Mouse (Mus musculus) T-helper 2 cell (primary cell): ENCODE measurements around the gene Slc25a18.

ENCODE experiments used
- in situ Hi-C: fragments of 300-600 bp; cut with MboI, MseI; formaldehyde crosslinking; loops from one replicate; pipeline ENCODE4 v1.15.1; 2025; ENCODE audit warnings: high pct_unique_total_duplicates

The Slc25a18 gene

DNA sequence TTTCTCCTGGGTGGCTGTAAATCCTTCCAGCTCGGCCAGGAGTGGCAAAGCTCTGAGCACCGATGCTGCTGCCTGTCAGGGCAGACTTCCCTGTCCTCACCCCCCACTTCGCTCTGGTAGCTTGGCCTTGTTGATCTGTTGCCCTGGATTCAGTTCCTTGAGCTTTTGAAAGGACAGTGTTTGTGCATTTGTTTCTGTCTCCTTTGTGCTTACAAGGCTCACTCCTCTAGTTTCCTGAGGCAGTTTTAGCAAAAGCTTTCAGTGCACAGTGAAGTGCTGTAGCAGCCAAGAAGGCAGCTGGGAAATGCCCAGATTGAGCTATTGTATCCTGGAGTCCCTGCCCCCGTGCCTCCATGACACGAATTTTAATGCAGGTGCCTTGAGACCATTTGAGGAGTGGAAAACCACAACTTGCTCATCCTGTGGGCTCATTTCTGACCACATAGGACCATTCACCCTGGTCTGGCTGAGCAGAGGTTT, at the start of gene Slc25a18:
Gene Slc25a18, plus strand, starts transcription at position 430 of the 480 bp plus-strand sequence.
- in situ Hi-C loops = no loop called here

DNA sequence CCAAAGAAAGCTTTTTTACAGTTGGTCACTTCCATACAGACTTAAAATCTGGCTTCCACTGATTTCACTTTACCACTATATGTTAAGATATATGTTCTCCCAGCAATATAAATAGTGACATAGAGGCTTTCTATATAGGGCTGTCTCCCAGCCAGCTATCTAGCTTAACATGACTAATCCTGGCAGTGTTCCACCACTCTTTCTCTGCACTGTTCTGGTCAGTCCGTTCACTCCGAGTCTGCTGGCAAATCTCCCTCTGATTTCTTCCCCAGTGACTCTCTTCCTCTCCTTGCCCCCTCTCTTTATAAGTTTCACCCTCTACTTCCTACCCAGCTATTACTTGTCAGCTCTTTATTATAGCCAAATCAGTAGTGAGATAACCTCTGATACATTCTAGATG, 47.4 kb upstream of the Slc25a18 start:
- in situ Hi-C loops = no loop called here

DNA sequence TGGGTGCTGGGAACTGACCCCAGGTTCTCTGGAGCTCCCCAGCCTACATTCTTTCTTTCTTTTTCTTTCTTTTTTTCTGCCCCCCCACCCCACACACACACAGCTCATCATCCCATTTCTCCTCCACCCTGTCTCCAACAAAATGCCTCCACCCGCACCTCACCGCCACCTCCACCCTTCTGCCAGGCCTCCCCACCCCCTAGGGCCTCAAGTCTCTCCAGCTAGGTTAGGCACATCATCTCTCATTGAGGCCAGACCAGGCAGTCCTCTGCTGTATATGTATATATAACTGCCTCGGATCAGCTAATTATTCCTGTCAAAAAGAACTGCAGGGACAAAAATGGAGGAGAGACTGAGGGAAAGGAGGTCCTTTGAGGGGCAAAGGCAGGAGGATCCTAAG, 37.4 kb upstream of the Slc25a18 start:
- in situ Hi-C loops = loop anchor here (5.0 kb wide), 1 partner anchor 194 kb away; no protein-coding TSS in a partner anchor

DNA sequence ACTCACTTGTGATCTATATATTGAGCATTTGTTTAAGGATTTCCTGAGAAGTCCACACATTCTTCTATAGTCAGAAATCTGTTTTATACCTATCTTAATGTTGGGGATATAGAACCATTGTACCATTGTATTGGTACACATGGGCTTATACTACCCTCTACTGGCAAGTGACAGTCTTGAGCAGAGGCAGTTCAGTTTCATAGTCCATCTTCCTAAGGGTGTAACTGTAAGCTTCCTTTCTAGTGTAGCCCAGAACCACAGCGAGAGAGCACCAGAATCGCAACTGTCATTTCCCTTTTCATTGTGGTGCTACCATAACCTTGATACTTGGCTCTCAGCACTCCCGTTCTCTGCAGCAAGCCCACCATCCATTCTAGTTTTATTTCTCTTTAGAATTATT, 36.8 kb upstream of the Slc25a18 start:
- in situ Hi-C loops = loop anchor here (5.0 kb wide), 1 partner anchor 194 kb away; no protein-coding TSS in a partner anchor

DNA sequence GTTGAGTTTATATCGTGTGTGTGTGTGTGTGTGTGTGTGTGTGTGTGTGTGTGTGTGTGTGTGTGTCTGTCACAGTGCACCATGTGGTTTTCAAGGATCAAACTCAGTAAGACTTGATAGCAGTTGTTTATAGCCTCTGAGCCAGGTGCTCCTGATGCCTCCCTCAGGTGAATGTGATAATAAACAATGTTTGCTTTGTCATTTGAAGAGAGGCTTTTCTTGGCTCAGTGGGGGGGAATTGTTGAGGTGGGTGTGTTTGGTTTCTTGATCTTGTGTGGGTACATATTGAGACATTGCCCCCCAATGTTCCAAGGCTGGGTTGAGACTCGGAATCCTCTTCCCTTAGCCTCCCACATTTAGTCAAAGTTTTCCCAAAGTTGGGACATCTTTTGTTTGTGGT, 30.2 kb upstream of the Slc25a18 start:
- in situ Hi-C loops = no loop called here

DNA sequence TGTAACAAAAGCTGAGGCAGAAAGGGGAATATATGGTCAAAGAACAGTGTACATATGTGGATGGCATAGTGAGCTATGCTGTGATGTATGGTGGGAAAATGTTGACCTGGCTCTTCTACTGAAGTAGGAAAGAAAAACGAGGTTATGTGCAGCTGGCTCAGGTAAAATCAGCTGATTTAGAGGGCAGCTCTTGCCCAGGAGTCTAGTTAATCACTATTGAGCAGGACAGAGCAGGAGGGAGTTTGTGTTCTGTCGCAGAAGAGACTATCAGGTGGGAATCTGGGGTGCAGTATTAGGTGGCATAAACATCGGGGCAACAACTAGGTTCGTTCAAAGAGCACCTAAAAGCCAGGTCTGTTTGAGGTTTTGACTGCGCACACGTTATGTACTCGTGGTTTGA, 29.1 kb upstream of the Slc25a18 start:
- in situ Hi-C loops = no loop called here

DNA sequence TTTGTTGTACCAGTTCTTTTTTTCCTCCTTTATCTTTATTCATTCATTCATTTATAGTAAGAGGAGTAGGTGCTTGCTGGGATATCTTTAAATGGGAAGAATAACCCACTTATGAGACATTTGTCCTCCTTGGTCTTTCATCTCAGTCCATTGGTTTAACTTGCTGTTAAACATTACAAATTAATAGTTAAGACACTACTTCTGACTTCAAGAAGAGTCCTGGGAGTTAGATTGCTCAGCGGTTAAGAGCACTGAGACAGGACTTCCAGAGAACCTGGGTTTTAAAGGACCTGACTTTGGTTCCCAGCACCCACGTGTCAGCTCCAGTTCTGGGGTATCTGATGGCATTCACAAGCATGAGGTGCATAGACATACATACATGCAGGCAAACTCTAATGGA, 27.0 kb upstream of the Slc25a18 start:
- in situ Hi-C loops = no loop called here

DNA sequence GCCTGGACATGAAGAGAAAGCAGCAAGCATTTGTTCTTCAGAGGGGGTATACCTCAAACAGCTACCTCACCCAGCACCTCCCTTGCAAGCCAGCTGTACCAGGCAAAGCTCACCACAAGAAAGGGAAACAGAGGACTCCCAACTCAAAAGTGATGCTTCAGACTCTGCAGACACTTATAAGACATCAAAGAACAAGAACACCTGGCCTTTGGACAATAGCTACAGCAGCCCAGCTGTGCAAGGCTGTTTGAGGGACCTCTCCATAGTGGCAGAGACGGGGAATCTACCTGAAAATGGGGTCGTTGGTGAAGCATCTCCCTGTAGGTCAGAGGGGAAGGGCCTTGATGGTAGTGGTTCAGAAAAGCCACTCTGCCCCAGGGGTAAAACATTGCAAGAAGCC, 12.2 kb upstream of the Slc25a18 start:
- in situ Hi-C loops = no loop called here

DNA sequence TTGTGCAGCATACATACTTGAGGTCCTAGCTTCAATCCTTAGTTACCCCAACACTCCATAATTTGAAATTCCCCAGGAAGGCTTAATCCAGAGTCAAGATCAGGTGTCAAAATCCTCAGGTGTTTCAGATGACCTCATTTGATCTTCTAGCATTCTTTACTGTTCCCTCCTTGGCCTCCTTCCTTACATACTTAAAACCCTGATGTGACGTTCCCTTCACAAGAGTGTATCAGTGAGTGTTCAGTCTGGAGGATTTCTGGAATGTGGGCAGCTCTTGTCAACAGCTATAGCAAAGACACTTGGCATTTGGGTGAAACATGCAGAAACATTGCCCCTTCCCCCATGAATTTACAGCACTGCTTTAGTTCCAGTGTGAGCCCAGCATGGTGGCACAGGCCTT, 3.4 kb upstream of the Slc25a18 start:
- in situ Hi-C loops = no loop called here

DNA sequence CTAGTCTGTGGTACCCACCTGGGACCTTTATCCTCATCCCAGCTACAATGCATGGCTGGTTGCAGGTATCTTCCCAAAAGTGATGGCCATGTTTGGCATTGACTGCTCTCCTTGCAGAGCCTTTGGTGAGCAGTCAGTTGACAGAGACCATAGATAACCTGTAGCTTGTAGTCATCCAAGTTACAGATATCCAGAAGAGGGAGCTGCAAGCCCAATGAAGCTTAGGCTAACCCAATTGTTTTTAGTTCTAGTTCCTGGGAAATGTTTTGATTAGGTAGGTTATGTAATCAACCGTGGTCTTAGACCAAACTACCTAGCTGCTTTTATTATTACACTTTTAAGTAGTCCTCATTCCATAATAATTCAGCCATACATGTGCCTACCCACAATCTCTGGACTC, 2.0 kb upstream of the Slc25a18 start:
- in situ Hi-C loops = no loop called here

DNA sequence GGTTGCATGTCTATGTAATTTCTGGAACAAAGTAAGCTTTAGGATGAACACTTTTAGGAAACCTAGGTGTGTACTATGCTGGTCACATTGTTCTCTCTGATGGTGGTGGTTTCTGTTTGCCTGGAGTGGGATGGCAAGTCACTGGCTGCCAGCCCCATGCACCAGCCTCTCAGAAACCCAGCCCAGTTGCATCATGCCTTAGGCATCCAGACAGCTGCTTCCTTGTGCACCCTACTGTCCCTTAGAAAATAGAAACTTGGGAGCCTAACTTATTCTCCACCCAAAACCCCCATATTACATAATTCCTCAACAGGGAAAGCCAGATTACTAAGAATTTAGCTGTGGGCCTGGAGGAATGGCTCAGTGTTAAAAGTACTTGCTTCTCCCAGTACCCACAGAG, 1.4 kb upstream of the Slc25a18 start:
- in situ Hi-C loops = no loop called here

DNA sequence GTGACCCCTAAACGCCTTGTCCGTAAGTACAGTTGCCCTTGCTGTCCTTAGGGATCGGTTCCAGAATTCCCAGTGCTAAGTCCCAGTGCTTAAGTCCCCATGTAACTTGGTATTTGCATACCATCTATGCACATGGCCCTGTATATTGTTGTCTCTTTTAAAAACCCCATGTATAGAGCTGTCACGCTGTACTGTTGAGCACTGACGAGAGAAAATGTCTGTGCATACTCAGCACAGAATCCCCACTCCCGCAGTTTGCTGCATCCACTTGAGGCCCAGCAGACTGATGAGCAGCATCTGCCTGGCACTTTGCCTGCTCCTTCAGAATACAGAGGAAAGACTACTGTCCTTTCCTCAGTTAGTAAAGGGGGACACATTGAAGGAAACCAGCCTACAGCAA, 385 bp downstream of the Slc25a18 start:
- in situ Hi-C loops = no loop called here

DNA sequence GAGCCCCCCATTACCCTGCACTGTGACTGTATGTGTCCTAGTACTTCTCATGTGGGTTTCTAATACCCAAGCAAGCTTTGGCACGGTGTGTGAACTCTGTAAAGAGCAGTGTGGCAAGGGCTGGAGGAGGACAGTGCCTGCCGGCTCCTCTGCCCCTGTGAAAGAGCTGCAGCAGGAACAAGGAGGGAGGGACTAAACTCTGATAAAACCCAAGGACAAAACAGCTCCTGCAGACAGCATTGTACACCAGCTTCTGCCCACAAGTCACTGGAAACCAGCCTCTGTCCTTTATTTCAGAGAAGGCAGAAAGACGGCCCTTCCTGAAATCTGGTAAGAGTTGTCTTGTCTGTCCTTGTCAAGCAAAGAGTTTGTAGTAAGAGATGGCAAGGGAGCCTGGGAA, 2.9 kb downstream of the Slc25a18 start:
- in situ Hi-C loops = no loop called here

DNA sequence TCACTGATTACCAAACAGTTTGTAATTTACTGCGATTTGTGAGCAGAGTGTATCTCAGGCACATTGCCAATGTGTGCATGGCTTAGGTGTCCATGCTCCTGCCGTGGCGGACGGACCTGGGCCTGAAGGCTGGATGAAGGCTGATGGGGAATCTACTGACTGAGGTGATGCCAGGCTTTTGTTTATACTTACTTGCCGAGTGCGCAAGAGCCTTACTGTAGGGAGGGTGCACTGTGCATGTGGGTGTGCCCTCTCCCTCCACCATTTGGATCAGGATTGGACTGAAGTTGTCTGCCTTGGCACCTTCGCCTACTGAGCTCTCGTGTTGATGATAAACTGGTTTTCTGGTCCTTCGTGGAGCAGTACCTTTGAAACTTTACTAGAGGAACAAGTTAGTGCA, 4.2 kb downstream of the Slc25a18 start:
- in situ Hi-C loops = no loop called here

DNA sequence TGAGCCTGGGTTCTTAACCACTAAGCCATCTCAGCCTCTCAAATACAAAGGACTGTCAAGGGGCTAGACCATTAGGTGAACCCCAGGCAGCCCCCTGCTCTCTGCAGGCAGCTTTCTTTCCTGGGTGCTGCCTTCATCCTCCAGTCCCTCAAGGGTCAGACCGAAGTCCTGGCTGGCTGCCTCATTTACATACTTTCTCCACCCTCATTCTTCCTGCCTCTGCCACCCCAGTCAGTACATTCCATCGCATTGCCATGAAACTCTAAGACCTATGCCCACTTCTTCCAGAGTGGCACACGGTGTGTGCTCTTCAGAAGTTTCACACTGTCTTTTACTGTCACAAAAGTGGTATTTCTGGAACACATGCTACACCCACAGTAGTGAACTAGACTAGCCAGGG, 4.8 kb downstream of the Slc25a18 start:
- in situ Hi-C loops = no loop called here

DNA sequence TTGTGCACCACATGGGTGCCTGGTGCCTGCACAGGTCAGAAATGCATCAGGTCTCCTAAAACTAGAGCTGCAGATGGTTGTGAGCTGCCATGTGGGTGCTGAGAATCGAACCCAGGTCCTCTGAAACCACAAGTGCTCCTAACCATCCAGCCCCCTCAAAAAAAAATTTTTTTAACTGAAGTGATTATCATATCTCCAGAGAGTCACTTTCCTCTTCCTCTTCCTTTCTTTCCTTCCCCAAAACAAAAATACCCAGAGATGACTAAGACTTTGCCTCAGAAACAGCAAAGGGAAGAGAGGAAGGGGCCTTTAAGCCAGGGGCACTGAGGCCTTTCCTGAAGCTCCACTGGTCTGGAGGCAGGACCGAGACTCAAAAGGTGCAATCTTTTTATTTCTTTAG, 9.6 kb downstream of the Slc25a18 start:
- in situ Hi-C loops = loop anchor here (10.0 kb wide), 1 partner anchor 1358 kb away; no protein-coding TSS in a partner anchor

DNA sequence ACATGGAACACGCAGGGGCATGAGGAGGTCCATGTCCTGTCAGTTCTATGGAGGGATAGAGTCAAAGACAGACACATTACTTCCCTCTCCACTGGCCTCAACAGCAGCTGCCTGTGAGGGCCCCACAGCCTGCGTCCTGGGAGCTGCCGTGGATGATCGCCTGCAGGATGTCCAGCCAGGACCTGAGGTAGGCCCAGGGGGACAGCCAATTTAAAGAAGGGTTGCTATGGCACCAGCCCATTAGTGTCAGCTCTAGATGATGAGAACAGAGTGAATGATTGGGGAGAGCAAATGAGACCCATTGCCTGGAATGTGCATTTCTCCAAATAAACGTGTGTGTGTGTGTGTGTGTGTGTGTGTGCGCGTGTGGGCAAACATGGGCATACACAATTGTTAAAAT, 11.0 kb downstream of the Slc25a18 start:
- in situ Hi-C loops = loop anchor here (10.0 kb wide), 1 partner anchor 1360 kb away; no protein-coding TSS in a partner anchor

DNA sequence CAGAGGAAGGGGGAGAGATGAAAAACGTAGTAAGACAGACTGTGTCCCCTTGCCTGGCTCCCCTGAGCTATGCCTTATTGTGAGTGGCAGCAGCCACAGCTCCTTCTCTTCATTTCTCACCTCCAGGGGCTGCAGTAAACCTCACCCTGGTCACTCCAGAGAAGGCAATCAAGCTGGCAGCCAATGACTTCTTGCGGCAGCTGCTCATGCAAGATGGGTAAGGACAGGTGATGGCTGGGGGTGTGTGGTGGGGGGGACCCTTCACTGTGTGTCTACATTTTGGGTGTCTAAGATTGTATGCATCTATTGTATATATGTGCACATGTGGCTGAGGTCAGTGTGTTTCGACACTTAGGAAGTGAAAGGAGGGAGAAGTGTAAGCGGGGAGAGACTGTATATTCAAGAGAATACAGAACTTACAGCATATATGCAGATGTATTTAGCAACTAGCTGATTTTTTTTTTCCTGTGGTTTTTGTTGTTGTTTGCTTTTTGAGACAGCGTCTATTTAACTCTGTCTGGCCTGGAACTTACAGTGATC, 14.8 kb downstream of the Slc25a18 start:
- in situ Hi-C loops = loop anchor here (10.0 kb wide), 1 partner anchor 1363 kb away; no protein-coding TSS in a partner anchor

DNA sequence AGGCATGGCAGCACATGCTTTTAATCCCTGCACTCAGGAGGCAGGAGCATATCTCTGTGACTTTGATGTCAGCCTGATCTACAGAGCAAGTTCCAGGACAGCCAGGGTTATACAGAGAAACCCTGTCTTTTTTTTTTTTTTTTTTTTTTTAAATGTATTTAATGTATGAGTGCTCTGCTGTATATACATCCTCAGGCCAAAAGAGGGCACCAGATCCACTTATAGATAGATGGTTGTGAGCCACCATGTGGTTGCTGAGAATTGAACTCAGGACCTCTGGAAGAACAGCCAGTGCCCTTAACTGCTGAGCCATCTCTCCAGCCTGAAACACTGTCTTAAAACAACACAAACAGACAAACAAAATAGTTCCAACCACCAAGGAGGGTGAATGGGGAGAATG, 15.5 kb downstream of the Slc25a18 start:
- in situ Hi-C loops = loop anchor here (10.0 kb wide), 1 partner anchor 1364 kb away; no protein-coding TSS in a partner anchor

DNA sequence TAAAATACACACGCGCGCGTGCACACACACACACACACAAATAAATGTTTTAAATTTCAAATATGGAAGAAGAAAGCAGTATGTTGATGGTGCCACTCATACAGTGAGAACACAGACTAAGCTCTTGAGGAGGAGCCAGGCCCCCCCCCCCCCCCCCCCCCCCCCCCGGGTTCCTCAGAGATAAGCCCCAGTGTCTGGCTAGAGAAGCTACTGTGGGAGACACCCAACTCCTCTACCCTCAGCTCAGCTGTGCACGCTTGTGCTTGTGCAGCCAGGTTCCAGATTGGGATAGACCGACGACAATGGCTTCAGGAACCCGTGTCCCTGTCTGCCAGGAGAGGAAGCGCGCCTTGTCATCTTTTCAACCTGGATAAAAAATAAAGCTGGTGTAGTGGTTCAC, 16.8 kb downstream of the Slc25a18 start:
- in situ Hi-C loops = no loop called here

DNA sequence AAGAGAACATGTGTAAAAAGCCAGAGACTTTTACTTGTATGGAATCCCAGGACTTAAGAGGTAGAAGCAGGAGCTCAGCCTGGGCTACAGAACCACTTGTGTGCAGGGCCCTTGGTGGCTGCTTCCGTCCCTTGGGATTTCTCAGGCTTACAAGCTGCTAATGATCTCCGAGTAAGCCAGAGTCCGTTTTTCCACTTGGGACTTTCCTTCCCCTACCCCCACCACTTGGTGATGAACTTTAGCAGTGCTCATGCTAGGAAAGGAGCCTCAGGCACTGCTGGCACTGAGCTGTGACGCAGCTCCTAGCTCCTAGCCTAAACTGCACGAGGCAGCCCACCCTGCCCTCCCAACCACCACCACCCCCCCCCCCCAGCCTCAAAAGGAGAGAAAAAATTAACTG, 17.3 kb downstream of the Slc25a18 start:
- in situ Hi-C loops = no loop called here

DNA sequence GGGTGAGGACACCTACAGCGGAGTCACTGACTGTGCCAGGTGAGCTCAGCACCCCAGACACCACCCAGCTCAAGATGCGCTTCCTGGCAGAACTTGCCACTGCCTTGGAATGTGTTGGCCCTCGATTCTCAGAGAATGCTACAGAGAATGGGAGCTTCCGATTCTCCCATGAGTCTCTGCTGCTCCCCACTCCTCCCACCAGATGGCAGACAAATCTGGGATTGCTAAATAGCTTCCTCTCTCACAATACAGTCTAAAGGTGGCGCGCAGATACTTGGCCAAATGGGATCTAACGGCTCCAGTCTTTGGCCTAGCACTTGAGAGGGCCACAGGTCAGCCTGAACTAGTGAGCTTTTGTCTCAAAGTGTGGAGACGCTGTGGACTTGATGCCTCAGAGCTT, 19.6 kb downstream of the Slc25a18 start:
- in situ Hi-C loops = no loop called here

DNA sequence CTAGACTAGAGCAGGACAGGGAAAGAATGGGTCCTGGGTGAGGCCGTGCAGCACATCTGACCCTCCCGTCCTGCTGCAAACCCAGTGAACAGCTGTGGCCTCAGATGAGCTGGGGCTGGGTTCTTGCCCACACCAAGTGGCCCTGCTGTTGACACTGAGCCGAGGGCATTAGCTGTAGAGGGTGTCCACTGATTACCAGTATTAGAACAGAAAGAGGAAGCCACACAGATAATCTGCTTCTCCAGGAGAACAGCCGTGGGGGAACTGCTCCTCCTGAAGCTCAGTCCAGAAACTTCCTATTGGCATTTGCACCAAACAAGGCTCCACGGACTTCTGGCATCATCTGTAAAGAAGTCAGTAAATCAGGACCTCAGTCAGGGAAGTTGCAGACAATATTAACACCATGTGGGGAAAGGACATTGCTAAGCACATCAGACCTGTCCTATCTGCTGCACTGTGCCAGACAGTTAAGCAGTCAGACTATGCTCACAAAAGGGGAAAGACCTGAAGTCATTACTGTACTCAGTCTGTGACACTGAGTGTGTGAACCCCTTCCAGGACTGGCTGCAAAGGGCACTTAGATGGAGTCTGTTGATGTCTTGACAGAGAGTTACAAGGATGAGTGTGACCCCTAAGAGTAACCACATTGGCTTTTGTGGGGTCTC, 22.2 kb downstream of the Slc25a18 start:
- in situ Hi-C loops = no loop called here
